Mouse (Mus musculus) urinary bladder, postnatal 36 days (tissue): ENCODE measurements around the gene Smc1b.
"Not testable (repeated sequence)": the region's sequence is repeated elsewhere in the genome, so short reads cannot be mapped to it uniquely, and the experiment has no call there.

Experiments
- DNase-seq, 2 experiments: peaks; one replicate each; pipeline ENCODE4 v3.0.0; 2022; ENCODE audit warnings: low spot score in 2 of 2, mixed read lengths in 1 of 2

Smc1b gene

GRCm38 (mm10) chr15:85135143-85135542, 3.4 kb upstream of the Smc1b start:
- no peak for DNase-seq

GRCm38 (mm10) chr15:85132193-85132520, 393 bp upstream of the Smc1b start:
- no peak for DNase-seq

GRCm38 (mm10) chr15:85085641-85086040, 46.1 kb downstream of the Smc1b start:
- DNase-seq: no peak

- no peak for DNase-seq
Observed at GRCm38 (mm10) chr15:85072651-85073050, 59.1 kb downstream of the Smc1b start.

GRCm38 (mm10) chr15:85070561-85070960, 61.2 kb downstream of the Smc1b start:
- peak in 1 of 2 experiments; percentile 32 for DNase-seq

GRCm38 (mm10) chr15:85063421-85063820, 68.3 kb downstream of the Smc1b start:
- DNase-seq: no peak

GRCm38 (mm10) chr15:85055186-85055585, 76.6 kb downstream of the Smc1b start:
- DNase-seq: no peak

GRCm38 (mm10) chr15:85054098-85054497, 77.7 kb downstream of the Smc1b start:
- no peak for DNase-seq

GRCm38 (mm10) chr15:85049758-85050157, 82.0 kb downstream of the Smc1b start:
- no peak for DNase-seq

- DNase-seq: no peak
Observed at GRCm38 (mm10) chr15:85047865-85048264, 83.9 kb downstream of the Smc1b start.

GRCm38 (mm10) chr15:85046230-85046950, 85.4 kb downstream of the Smc1b start:
- DNase-seq: no peak

- no peak for DNase-seq
Observed at GRCm38 (mm10) chr15:85043761-85044160, 88.0 kb downstream of the Smc1b start.

GRCm38 (mm10) chr15:85043116-85043515, 88.6 kb downstream of the Smc1b start:
- no peak for DNase-seq

GRCm38 (mm10) chr15:85042361-85042954, 89.3 kb downstream of the Smc1b start:
- DNase-seq: peak in 1 of 2 experiments; percentile 62

GRCm38 (mm10) chr15:85041546-85042225, 90.1 kb downstream of the Smc1b start:
- DNase-seq: no peak

GRCm38 (mm10) chr15:85037343-85037690, 94.4 kb downstream of the Smc1b start:
- DNase-seq: no peak

GRCm38 (mm10) chr15:85036566-85037342, 95.0 kb downstream of the Smc1b start:
- peak; percentile 98 to 99 for DNase-seq

GRCm38 (mm10) chr15:85033916-85034315, 97.8 kb downstream of the Smc1b start:
- peak in 1 of 2 experiments; percentile 58 for DNase-seq

- DNase-seq: no peak
Observed at GRCm38 (mm10) chr15:85031866-85032265, 99.9 kb downstream of the Smc1b start.

- not testable (repeated sequence) for DNase-seq
Observed at GRCm38 (mm10) chr15:85030643-85031042, 101.1 kb downstream of the Smc1b start.

GRCm38 (mm10) chr15:85028648-85029047, 103.1 kb downstream of the Smc1b start, which contains the start of gene Fam118a:
Gene Fam118a, plus strand, starts transcription at chr15:85028948.
- DNase-seq: not testable (repeated sequence)

- no peak for DNase-seq
Observed at GRCm38 (mm10) chr15:85027740-85028139, 104.0 kb downstream of the Smc1b start.
